Mouse (Mus musculus) cerebellum, adult (tissue): ENCODE measurements around the gene 1500015O10Rik.

Experiments used
- ATAC-seq: cut with Nextera tagmentation; 2 replicates; pipeline ENCODE4 v1.9.2; 2017; ENCODE audit warnings: mild to moderate bottlenecking, moderate library complexity, mixed read lengths; ENCODE audit not compliant: insufficient number of reproducible peaks, low FRiP score, low TSS enrichment

The 1500015O10Rik gene

GRCm38 (mm10) chr1:43730491-43730924, at the start of gene 1500015O10Rik:
TSS of gene 1500015O10Rik (plus strand) at chr1:43730602.
- ATAC-seq = peak; percentile 56; the same call in 1 of the 2 replicates

- no peak for ATAC-seq
Observed at GRCm38 (mm10) chr1:43689983-43690382, 40.4 kb upstream of the 1500015O10Rik start.

- ATAC-seq = no peak
Observed at GRCm38 (mm10) chr1:43690507-43690906, 39.9 kb upstream of the 1500015O10Rik start.

- no peak for ATAC-seq
Observed at GRCm38 (mm10) chr1:43694076-43694475, 36.3 kb upstream of the 1500015O10Rik start.

GRCm38 (mm10) chr1:43694851-43695545, 35.4 kb upstream of the 1500015O10Rik start:
- ATAC-seq = peak; percentile 86

GRCm38 (mm10) chr1:43698577-43699000, 31.8 kb upstream of the 1500015O10Rik start:
- ATAC-seq = no peak; the same call in 1 of the 2 replicates

GRCm38 (mm10) chr1:43714841-43715240, 15.6 kb upstream of the 1500015O10Rik start:
- ATAC-seq = no peak

- no peak for ATAC-seq
Observed at GRCm38 (mm10) chr1:43717967-43718366, 12.4 kb upstream of the 1500015O10Rik start.

DNA sequence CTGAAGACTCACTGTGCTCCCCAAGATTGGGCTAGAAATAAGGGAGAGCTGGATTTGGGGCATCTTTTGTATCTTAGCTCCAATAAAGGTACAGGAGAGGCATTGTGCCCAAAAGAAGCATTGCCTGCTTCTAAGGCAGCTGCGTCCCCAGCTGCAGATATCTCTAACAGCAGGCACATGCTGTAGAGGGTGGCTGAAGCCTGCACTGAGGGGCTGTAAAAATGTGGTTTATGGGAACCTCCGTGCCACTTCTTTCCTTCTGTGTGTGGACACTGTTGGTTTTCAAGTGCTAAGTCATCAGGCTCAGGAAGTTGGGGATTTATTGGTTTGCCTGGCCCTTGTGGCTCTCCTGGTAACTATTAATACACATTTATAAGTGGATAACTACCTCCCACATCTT, 11.6 kb upstream of the 1500015O10Rik start:
- ATAC-seq = no peak

- ATAC-seq = no peak
Observed at GRCm38 (mm10) chr1:43722459-43722858, 7.9 kb upstream of the 1500015O10Rik start.

DNA sequence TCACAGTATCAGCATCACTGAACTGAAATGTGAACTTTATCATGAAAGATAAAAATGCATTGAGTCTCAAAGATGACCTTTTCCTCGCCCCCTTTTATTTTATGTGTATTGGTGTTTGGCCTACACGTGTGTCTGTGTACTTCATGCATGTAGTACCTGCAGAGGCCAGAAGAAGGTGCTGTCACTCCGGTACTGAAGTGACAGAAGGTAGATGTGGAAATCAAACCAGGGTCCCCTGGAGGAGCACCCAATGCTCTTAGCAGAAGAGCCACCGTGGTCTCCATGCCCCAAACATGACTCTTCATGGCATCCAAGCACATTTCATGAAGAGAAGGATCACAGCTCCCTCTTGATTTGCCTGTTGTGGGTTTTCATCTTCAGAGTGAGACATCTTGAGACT, 1.7 kb downstream of the 1500015O10Rik start:
- ATAC-seq = no peak

DNA sequence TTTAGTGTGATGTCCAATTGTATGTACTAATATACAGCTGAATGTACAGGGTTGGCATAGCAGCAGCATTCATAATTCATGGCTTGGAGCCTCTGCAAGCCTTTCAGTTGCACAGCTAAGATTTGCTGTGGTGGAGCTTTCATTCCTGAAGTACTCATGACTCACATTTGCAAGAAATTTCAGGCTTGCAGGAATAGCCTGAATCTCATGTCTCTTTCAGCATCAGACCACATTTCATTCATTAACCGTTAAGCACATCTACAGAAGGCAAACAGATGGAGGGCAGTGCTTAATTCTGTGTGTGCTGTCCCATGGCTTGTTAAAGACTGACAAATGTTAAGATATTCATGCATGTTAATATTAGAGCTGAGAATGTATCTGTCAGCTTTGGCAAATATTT, 2.3 kb downstream of the 1500015O10Rik start:
- no peak for ATAC-seq

DNA sequence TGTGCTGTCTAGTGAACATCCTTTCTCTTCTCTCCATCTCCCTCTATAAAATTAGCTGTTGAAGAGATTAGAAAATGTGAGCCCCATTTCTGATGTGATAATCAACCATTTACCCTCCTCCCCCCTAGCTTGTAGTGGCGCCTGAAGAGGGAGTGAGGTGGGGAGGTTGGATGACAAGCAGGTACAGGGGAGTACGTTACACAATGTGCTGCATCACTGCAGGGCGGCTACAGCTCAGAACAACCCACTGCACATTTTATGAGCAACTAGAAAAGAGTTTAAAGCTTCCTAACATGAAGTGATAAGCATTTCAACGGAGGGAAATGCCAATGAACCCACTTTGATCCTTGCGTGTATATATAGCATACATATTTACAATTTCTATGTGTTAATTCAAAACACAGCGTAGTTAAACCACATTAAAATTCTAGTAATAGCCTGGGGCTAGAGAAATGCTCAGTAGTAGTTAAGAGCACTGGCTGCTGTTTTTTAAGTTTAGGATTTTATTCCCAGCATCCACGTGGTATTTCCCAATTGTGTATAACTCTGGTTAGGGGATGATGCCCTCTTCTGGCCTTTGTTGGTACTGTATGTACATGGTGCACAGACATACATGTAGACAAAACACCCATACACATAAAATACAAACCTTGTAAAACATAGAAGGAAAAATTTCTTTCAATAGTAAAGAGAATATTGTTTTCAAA, 7.6 kb downstream of the 1500015O10Rik start:
- no peak for ATAC-seq

DNA sequence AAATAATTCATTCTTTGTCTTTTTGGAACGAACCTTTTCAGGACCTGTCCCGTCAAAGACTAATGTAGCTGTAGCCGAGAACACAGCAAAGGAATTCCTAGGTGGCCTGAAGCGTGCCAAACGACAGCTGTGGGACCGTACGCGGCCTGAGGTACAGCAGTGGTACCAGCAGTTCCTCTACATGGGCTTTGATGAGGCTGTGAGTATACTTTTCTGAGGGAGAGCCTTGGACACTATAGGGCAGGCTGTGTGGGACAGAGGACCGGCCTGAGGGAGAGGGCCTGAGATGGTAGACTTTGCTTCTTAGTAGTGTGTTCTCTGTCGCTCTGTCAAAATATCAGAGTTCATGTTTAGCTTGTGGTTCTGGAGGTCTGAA, 8.1 kb downstream of the 1500015O10Rik start:
- no peak for ATAC-seq

GRCm38 (mm10) chr1:43754448-43755312, 24.3 kb downstream of the 1500015O10Rik start:
- peak; percentile 71 for ATAC-seq

- no peak for ATAC-seq
Observed at GRCm38 (mm10) chr1:43760085-43760484, 29.7 kb downstream of the 1500015O10Rik start.

- ATAC-seq = no peak
Observed at GRCm38 (mm10) chr1:43764481-43764880, 34.1 kb downstream of the 1500015O10Rik start.

DNA sequence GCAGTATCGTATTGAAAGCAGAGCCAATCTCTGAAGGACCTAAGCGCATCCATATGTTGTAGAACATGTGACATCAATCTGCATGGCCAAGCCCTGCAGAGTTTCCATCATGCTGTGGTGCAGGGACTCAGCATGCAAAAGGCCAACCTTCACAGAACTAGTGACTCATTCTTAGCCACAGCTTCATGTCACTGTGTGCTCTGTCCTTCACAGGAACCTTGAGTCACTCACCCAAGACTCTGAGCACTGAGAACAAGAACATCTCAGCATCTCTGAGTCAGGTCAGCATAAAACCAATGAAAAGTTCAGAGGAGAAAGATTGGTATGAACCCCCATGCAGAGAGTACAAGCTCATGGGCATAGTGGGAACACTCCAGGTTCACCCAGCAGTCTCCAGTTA, 35.9 kb downstream of the 1500015O10Rik start:
- ATAC-seq = no peak

GRCm38 (mm10) chr1:43768385-43768990, 38.1 kb downstream of the 1500015O10Rik start:
- no peak for ATAC-seq

DNA sequence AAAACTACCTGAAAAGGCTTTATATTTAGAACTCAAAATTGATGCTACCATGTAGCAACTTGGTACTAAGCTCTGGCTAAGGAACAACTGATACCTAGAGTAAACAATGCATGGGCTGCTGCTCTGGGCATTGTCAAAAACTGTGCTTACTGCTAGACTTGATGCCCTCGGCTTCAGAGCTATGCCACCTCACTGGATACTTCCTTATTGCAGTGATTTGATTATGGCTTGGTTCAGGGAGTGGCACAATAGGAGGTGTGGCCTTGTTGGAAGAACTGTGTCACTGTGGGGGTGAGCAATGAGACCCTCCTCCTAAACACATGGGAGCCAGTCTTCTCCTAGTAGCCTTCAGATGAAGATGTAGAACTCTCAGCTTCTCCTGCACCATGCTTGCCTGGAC, 38.9 kb downstream of the 1500015O10Rik start:
- no peak for ATAC-seq
